Mouse (Mus musculus) heart, adult 11 months (tissue): ENCODE measurements at regions not wholly inside any gene's neighbourhood (a gene's known extent, or its start where the extent isn't known, plus 50 kb on each side); places are given as distances from the start of the nearest gene placed in this dataset.

ENCODE experiments used
- DNase-seq: peaks from one replicate; pipeline ENCODE4 v3.0.0; 2022

DNA sequence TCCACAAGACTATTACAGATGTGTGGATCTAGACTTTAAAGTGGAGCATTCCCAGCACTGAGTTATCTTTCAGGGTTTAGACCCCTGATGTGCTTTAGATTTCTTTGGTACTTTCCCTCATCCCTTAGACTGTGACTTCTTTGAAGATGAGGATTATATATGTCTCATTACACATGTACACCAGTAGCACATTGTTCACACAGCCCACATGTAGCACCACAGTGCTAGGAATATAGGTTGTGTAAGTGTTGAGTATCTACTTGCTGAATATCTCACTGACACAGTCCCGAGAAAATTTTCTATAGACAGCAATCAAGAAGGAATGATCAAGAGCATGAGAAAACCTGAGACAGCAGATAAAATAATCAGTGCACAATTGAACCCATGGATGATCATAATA is 243.4 kb upstream of the Brinp1 start:
- DNase-seq: no peak

DNA sequence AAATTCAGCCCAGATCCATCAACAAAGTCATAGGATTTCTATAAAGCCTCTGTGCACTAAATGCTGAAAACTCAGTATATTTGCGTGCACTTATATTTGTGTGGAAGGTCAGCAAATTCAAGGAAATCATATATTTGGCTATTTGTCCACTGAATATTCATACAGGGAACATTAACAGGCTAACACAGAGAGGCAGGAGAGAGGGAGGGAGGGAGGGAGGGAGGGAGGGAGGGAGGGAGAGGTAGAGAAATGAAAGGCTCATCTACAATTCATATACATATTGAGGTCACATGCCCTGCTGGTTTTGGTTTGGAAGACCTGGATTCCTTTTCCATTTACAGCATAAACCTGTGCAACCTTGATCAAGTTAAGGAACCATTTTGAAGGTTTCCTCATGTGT is 241.9 kb upstream of the Brinp1 start:
- no peak for DNase-seq

- DNase-seq: peak; percentile 84
Measured at GRCm38 (mm10) chr4:69195645-69196044, 241.4 kb upstream of the Brinp1 start.
